Mouse (Mus musculus) ES-E14 (cell line): ENCODE measurements around the gene Trim56. TPM values are rescaled to one million over a fixed set of nuclear protein-coding genes. Genes with fewer than 3 reads are reported as not detected.

Experiments used
- DNase-seq: peaks from one replicate; pipeline ENCODE4 v3.0.0-alpha.2; 2013; ENCODE audit warnings: low read depth, low spot score
- H3K27ac ChIP-seq: 2 replicates; pipeline ENCODE4 v1.5.1; 2012; ENCODE audit warnings: low read depth, mild to moderate bottlenecking, low read length, moderate library complexity, mixed read lengths; ENCODE audit not compliant: poor library complexity, insufficient read depth, severe bottlenecking
- H3K36me3 ChIP-seq: 2 replicates; pipeline ENCODE4 v1.6.1; 2012; ENCODE audit warnings: mild to moderate bottlenecking, low read length, moderate library complexity, mixed read lengths; ENCODE audit not compliant: control insufficient read depth, poor library complexity, insufficient read depth, severe bottlenecking
- H3K4me1 ChIP-seq, 2 experiments: fragments of 150-350 bp in 1 of 2; sonication (generic) in 1 of 2; 2 replicates each; pipeline ENCODE4 v1.6.1; 2012; ENCODE audit warnings: low read length in 2 of 2, mild to moderate bottlenecking in 1 of 2, mixed read lengths in 1 of 2; ENCODE audit not compliant: control insufficient read depth in 2 of 2, insufficient read depth in 2 of 2, poor library complexity in 1 of 2
- H3K4me3 ChIP-seq, 2 experiments: fragments of 150-350 bp in 1 of 2; sonication (generic) in 1 of 2; 2 replicates each; pipeline ENCODE4 v1.5.1; 2012; ENCODE audit warnings: low read length in 2 of 2, low read depth in 1 of 2, mild to moderate bottlenecking in 1 of 2, mixed read lengths in 1 of 2; ENCODE audit not compliant: insufficient read depth in 1 of 2, poor library complexity in 1 of 2, severe bottlenecking in 1 of 2
- H3K9ac ChIP-seq: 2 replicates; pipeline ENCODE4 v1.6.1; 2012; ENCODE audit warnings: low read depth, mild to moderate bottlenecking, low read length, mixed read lengths; ENCODE audit not compliant: poor library complexity, insufficient read depth, severe bottlenecking
- H3K9me3 ChIP-seq: fragments of 150-350 bp; sonication (generic); 2 replicates; pipeline ENCODE4 v1.6.1; 2012; ENCODE audit warnings: low read depth, mild to moderate bottlenecking, low read length; ENCODE audit not compliant: control insufficient read depth, insufficient read depth
- CHD2 ChIP-seq: IDR thresholded peaks from 2 replicates; pipeline ENCODE4 v1.6.1; 2014; ENCODE audit warnings: mild to moderate bottlenecking, low read depth, low read length, inconsistent platforms
- HCFC1 ChIP-seq: IDR thresholded peaks from 2 replicates; pipeline ENCODE4 v1.6.1; 2012; ENCODE audit warnings: low read length, inconsistent platforms, borderline replicate concordance; ENCODE audit not compliant: insufficient read depth
- MAFK ChIP-seq: IDR thresholded peaks from 2 replicates; pipeline ENCODE4 v1.6.1; 2014; ENCODE audit warnings: mild to moderate bottlenecking, low read depth, low read length, inconsistent platforms; ENCODE audit not compliant: insufficient read depth
- ZC3H11A ChIP-seq: IDR thresholded peaks from 2 replicates; pipeline ENCODE4 v1.6.1; 2012; ENCODE audit warnings: low read depth, mild to moderate bottlenecking, inconsistent platforms, low read length, borderline replicate concordance
- ZNF384 ChIP-seq: IDR thresholded peaks from 2 replicates; pipeline ENCODE4 v1.6.1; 2012; ENCODE audit warnings: low read depth, low read length, inconsistent platforms
- in situ Hi-C, 2 experiments: fragments of 600-800 bp; cut with MboI; formaldehyde crosslinking; loops; one replicate each; pipeline ENCODE4 v1.15.1; 2025; ENCODE audit warnings: low sequenced_read_pairs in 2 of 2, inconsistent platforms in 1 of 2; ENCODE audit not compliant: unreplicated experiment in 2 of 2
- total RNA-seq: library from RNA; depleted of rRNA; stranded (reverse); fragments of 300-350 nt; gene quantifications from 2 replicates; pipeline ENCODE4 v1.2.3, GENCODE M21; 2012; rRNA removed

Gene Trim56
- 5.3 and 7.2 TPM in 2 replicates for total RNA-seq

DNA sequence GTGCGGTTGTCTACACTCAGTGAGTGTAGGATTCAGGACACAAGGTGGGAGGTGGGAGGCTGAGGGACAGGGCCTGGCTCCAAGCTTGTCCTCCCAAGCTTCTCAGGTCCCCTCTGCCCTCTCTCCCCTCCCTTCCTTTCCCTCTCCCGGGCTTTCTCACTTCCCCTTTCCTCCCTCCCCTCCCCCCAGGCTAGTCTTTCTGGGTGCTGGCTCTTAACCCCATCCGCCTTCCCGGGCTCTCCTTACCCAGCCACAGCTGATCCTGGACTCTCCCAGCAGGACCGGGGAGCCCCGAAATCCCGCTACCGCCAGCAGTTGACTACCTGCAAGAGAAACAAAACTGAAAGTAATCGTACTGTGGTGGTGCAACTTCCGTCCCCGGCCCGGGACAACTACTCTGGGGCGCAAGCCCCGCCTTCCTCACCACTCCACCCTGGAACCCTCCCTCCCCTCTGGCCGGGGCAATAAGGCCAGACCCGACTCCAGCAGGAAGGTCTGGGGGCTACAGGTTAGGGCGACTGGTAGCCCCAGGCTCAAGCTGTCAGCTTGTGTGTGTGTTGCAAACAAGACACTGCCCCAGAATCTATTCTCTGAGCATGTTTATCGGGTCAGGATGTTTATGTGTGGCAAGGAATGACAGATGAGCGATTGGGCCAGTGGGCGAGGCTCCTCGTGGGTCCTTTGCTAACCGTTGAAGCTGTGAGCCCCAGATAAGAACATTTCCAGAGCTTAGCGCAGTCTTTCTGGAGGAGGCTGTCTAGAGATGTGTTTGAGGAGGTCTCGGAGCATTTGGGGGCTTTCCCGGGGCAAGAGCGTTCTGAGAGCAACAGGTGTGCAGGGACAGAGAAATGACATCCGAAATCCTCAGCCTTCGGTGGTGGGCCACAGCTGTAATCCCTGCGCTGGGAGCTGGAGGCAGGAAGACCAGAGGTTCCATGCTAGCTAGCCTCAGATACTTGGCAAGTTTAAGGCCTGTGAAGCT lies at the start of gene Trim56:
Trim56 (minus strand) TSS at position 344 of the 982 bp plus-strand sequence.
- in situ Hi-C loops, result loop anchor here in 1 of 2 experiments (10.0 kb wide), 1 partner anchor 191 kb away; no protein-coding TSS in a partner anchor
- TF ChIP-seq ZNF384, result no peak
- no peak for TF ChIP-seq HCFC1
- no peak for TF ChIP-seq ZC3H11A
- TF ChIP-seq MAFK, result no peak
- no peak for TF ChIP-seq CHD2
- no peak for DNase-seq
- H3K4me1 ChIP-seq, result peaks cover 0 to 20% of the 10 kb centered on the region in 2 experiments; a peak in 2 of 4 replicates
- no peaks in the 10 kb centered on the region for H3K9me3 ChIP-seq
- peak within 1 kb of the TSS; percentile 65; the same call in 1 of the 2 replicates for H3K27ac ChIP-seq
- H3K36me3 ChIP-seq, result no peaks in the 10 kb centered on the region; the same call in 1 of the 2 replicates
- H3K4me3 ChIP-seq, result peak within 1 kb of the TSS; percentile 59 to 70
- peak within 1 kb of the TSS; percentile 75 for H3K9ac ChIP-seq

DNA sequence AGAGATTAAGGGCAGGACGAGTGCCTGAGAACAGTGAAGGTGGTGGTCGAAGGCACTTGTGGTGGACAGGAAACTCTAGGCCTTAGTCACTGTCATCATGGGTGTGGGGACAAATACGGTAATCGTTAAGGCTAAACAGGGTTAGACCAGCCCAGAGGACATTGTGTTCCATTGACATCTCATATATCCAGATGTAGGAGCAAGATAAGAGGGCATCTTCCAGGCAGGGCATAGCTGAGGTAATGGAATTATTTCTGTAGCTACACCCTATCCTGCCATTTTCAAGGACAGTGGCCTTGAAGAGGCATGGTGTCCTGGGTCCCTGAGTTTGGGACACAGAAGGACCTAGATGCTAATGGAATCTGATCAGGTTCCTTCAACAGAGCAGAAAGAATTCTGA lies 45.8 kb upstream of the Trim56 start:
- H3K27ac ChIP-seq, result no peak overlapping the region
- no peaks in the 10 kb centered on the region for H3K9me3 ChIP-seq
- no peak overlapping the region for H3K4me3 ChIP-seq
- no peaks in the 10 kb centered on the region for H3K36me3 ChIP-seq
- in situ Hi-C loops, result no loop called here
- H3K4me1 ChIP-seq, result no peaks in the 10 kb centered on the region
- DNase-seq, result no peak
- TF ChIP-seq ZNF384 (no peak), CHD2 (no peak), ZC3H11A (no peak), MAFK (no peak), HCFC1 (no peak)
- no peak overlapping the region for H3K9ac ChIP-seq

DNA sequence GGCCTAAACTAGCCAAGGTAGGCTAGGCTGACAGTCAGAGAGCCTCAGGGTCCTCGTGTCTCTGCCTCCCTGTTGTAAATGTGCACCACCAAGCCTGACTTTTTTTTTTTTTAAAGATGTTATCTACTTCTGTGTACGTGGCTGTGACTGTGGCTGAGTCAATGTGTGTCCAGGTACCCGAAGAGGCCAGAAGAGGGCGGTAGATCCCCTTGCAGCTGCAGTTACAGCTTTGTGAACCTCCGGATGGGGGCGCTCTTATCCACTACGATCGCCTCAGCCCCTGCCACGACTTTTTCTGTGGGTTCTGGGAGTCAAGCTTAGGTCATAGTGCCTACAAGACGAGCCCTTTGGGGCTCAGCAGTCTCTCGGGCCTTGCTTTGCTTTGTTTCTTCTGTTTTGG lies 43.5 kb upstream of the Trim56 start:
- TF ChIP-seq ZNF384, result peak; percentile 52; the same call in 1 of the 2 replicates
- peak; percentile 84; the same call in 1 of the 2 replicates for TF ChIP-seq ZC3H11A
- no peak for TF ChIP-seq CHD2
- no peak for TF ChIP-seq MAFK
- TF ChIP-seq HCFC1, result 0 out of 2 replicates have a peak, but pooled peaks have one; percentile 21
- Histone ChIP-seq H3K4me3 (no peak overlapping the region), H3K27ac (no peak overlapping the region), H3K4me1 (no peaks in the 10 kb centered on the region), H3K9me3 (no peaks in the 10 kb centered on the region), H3K36me3 (no peaks in the 10 kb centered on the region), H3K9ac (no peak overlapping the region)
- in situ Hi-C loops, result no loop called here
- peak; percentile 63 for DNase-seq

DNA sequence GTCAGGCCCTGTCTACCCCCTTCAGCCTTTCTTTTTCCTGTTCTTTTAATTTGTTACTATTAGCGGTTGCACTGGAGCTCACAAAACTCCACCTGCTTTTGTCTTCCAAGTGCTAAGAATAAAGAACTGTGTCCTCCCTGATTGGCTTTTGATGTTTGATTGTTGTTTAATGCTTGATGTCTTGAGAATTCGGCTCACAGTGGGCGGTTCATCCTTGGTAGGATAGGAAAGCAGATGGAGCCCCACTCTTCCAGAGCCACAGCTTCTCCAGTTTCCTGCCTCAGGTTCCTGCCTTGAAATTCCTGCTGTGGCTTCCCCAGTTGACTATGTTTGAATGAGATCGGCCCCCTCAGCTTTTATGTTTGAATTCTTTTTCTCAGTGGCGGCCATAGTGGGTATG lies 37.3 kb upstream of the Trim56 start:
- DNase-seq, result peak; percentile 66
- no peak overlapping the region for H3K9ac ChIP-seq
- H3K9me3 ChIP-seq, result no peaks in the 10 kb centered on the region
- TF ChIP-seq ZC3H11A (no peak), CHD2 (no peak), MAFK (no peak), ZNF384 (no peak), HCFC1 (no peak)
- no peaks in the 10 kb centered on the region for H3K4me1 ChIP-seq
- H3K27ac ChIP-seq, result no peak overlapping the region
- no peaks in the 10 kb centered on the region for H3K36me3 ChIP-seq
- H3K4me3 ChIP-seq, result no peak overlapping the region
- in situ Hi-C loops, result no loop called here
